Mouse (Mus musculus) lung, embryonic 14.5 days (tissue): ENCODE measurements at regions not wholly inside any gene's neighbourhood (a gene's known extent, or its start where the extent isn't known, plus 50 kb on each side); places are given as distances from the start of the nearest gene placed in this dataset.

ENCODE experiments used
- ATAC-seq: fragments of 200-750 bp; cut with Nextera tagmentation; 2 replicates; pipeline ENCODE4 v1.8.0; 2017; ENCODE audit warnings: mild to moderate bottlenecking, moderate TSS enrichment, moderate library complexity; ENCODE audit not compliant: insufficient read depth
- DNase-seq: peaks from one replicate; pipeline ENCODE4 v3.0.0-alpha.2; 2015
- H3K27ac ChIP-seq: fragments of 300-500 bp; sonication (generic); 2 replicates; pipeline ENCODE4 v1.5.1; 2014; ENCODE audit warnings: low read depth, mild to moderate bottlenecking, moderate library complexity
- H3K27me3 ChIP-seq: fragments of 300-500 bp; sonication (generic); 2 replicates; pipeline ENCODE4 v1.6.1; 2014; ENCODE audit warnings: low read length, control low read depth; ENCODE audit not compliant: insufficient read depth
- H3K36me3 ChIP-seq: fragments of 300-500 bp; sonication (generic); 2 replicates; pipeline ENCODE4 v1.6.1; 2014; ENCODE audit warnings: control low read depth; ENCODE audit not compliant: insufficient read depth
- H3K4me1 ChIP-seq: fragments of 300-500 bp; sonication (generic); 2 replicates; pipeline ENCODE4 v1.6.1; 2014; ENCODE audit warnings: antibody characterized with exemption, control low read depth; ENCODE audit not compliant: insufficient read depth
- H3K4me2 ChIP-seq: fragments of 300-500 bp; sonication (generic); 2 replicates; pipeline ENCODE4 v1.6.1; 2014; ENCODE audit warnings: mild to moderate bottlenecking
- H3K4me3 ChIP-seq: fragments of 300-500 bp; sonication (generic); 2 replicates; pipeline ENCODE4 v1.5.1; 2014; ENCODE audit warnings: low read depth, low read length
- H3K9ac ChIP-seq: fragments of 300-500 bp; sonication (generic); 2 replicates; pipeline ENCODE4 v1.6.1; 2014
- H3K9me3 ChIP-seq: fragments of 300-500 bp; sonication (generic); 2 replicates; pipeline ENCODE4 v1.6.1; 2016; ENCODE audit warnings: low read depth, low read length, control low read depth
- CTCF ChIP-seq: IDR thresholded peaks from 2 replicates; pipeline ENCODE4 v1.5.1; 2016; ENCODE audit warnings: antibody characterized with exemption, low read depth
- WGBS: fragments of 180-500 bp; shearing (Covaris S2); extraction: QIAGEN DNeasy Blood & Tissue Kit; methylation state at CpG from one replicate; pipeline ENCODE4 v1.1.7; 2014; 5-methylcytosine and 5-hydroxymethylcytosine counted together

- Histone ChIP-seq H3K4me2 (no peak overlapping the region), H3K4me3 (no peak overlapping the region), H3K36me3 (no peaks in the 10 kb centered on the region), H3K9me3 (no peaks in the 10 kb centered on the region), H3K9ac (no peak overlapping the region), H3K27ac (no peak overlapping the region), H3K4me1 (peaks cover 15% of the 10 kb centered on the region), H3K27me3 (no peaks in the 10 kb centered on the region)
- no peak for TF ChIP-seq CTCF
- DNase-seq (peak; percentile 34), ATAC-seq (no peak)
- 55% methylated on average over 20 of the region's 20 CpGs for WGBS
Measured at GRCm38 (mm10) chr13:97492958-97493735, 252.2 kb downstream of the Enc1 start.

GRCm38 (mm10) chr13:97491865-97492847 is 251.3 kb downstream of the Enc1 start:
- no peak for DNase-seq
- TF ChIP-seq CTCF: no peak
- no peak for ATAC-seq
- Histone ChIP-seq H3K27me3 (no peaks in the 10 kb centered on the region), H3K36me3 (no peaks in the 10 kb centered on the region), H3K9ac (no peak overlapping the region), H3K4me3 (no peak overlapping the region), H3K27ac (no peak overlapping the region), H3K4me2 (no peak overlapping the region), H3K9me3 (no peaks in the 10 kb centered on the region), H3K4me1 (peaks cover 19% of the 10 kb centered on the region)
- 92% methylated on average over 19 of the region's 19 CpGs for WGBS

- TF ChIP-seq CTCF: no peak
- DNase-seq: no peak
- no peak overlapping the region for H3K4me2 ChIP-seq
- 64% methylated on average over 7 of the region's 7 CpGs for WGBS
- H3K27ac ChIP-seq: no peak overlapping the region
- ATAC-seq: no peak
- no peaks in the 10 kb centered on the region for H3K27me3 ChIP-seq
- H3K36me3 ChIP-seq: no peaks in the 10 kb centered on the region
- H3K4me1 ChIP-seq: peaks cover 21% of the 10 kb centered on the region
- no peak overlapping the region for H3K4me3 ChIP-seq
- no peaks in the 10 kb centered on the region for H3K9me3 ChIP-seq
- H3K9ac ChIP-seq: no peak overlapping the region
Measured at GRCm38 (mm10) chr13:97490131-97490530, 249.2 kb downstream of the Enc1 start.

GRCm38 (mm10) chr13:97489721-97490120 is 248.8 kb downstream of the Enc1 start:
- no peak for DNase-seq
- Histone ChIP-seq H3K27ac (no peak overlapping the region), H3K9me3 (no peaks in the 10 kb centered on the region), H3K9ac (no peak overlapping the region), H3K27me3 (no peaks in the 10 kb centered on the region), H3K36me3 (no peaks in the 10 kb centered on the region), H3K4me3 (no peak overlapping the region), H3K4me2 (no peak overlapping the region), H3K4me1 (peaks cover 21% of the 10 kb centered on the region)
- ATAC-seq: no peak
- no peak for TF ChIP-seq CTCF
- 48% methylated on average over 4 of the region's 4 CpGs for WGBS

GRCm38 (mm10) chr13:97489029-97489428 is 248.1 kb downstream of the Enc1 start:
- no peak for DNase-seq
- Histone ChIP-seq H3K4me3 (no peak overlapping the region), H3K9me3 (no peaks in the 10 kb centered on the region), H3K4me2 (no peak overlapping the region), H3K4me1 (peaks cover 21% of the 10 kb centered on the region), H3K36me3 (no peaks in the 10 kb centered on the region), H3K27me3 (no peaks in the 10 kb centered on the region), H3K9ac (no peak overlapping the region), H3K27ac (no peak overlapping the region)
- no peak for ATAC-seq
- 41% methylated on average over 5 of the region's 5 CpGs for WGBS
- no peak for TF ChIP-seq CTCF

GRCm38 (mm10) chr13:97488518-97488917 is 247.6 kb downstream of the Enc1 start:
- no peak overlapping the region for H3K4me3 ChIP-seq
- peak; percentile 29; the same call in 1 of the 2 replicates for ATAC-seq
- no peaks in the 10 kb centered on the region for H3K27me3 ChIP-seq
- H3K9me3 ChIP-seq: no peaks in the 10 kb centered on the region
- H3K4me1 ChIP-seq: peaks cover 21% of the 10 kb centered on the region
- peak; percentile 24 for DNase-seq
- no peak overlapping the region for H3K27ac ChIP-seq
- H3K36me3 ChIP-seq: no peaks in the 10 kb centered on the region
- no peak for TF ChIP-seq CTCF
- H3K9ac ChIP-seq: no peak overlapping the region
- WGBS: 44% methylated on average over 5 of the region's 5 CpGs
- H3K4me2 ChIP-seq: peak overlapping the region; percentile 21; the same call in 1 of the 2 replicates
